Mouse (Mus musculus): Measurements from ENCODE around the gene Npas2. TPM values are rescaled to one million over a fixed set of nuclear protein-coding genes. Genes with fewer than 3 reads are reported as not detected.

Gene Npas2
- polyA plus RNA-seq, 1 experiment from 2014 or later, result 1.3 TPM

- Histone ChIP-seq H3K4me2 (ENCODE audit: low read length) (no peak overlapping the region), H3K27me3 (ENCODE audit: control insufficient read depth, insufficient read depth, low read length) (no peaks in the 10 kb centered on the region), H3K4me1 (ENCODE audit: control insufficient read depth in 2 of 2, insufficient read depth in 2 of 2, low read length in 2 of 2) (no peaks in the 10 kb centered on the region), H3K36me3 (ENCODE audit: control insufficient read depth, insufficient read depth, low read length) (no peaks in the 10 kb centered on the region), H3K9ac (ENCODE audit: low read length) (no peak overlapping the region), H3K27ac (replicated peaks in 1 of 2; ENCODE audit: control insufficient read depth in 1 of 2, insufficient read depth in 1 of 2, low read depth in 2 of 2, low read length in 2 of 2) (no peak overlapping the region), H3K9me3 (ENCODE audit: control insufficient read depth, low read length) (no peaks in the 10 kb centered on the region), H3K4me3 (ENCODE audit: control insufficient read depth in 1 of 2, insufficient read depth in 1 of 2, low read depth in 1 of 2, low read length in 2 of 2) (no peak overlapping the region)
- no peak; the same call in 1 of the 2 replicates for ATAC-seq (ENCODE audit: insufficient number of reproducible peaks, insufficient read depth, low FRiP score, low read depth)
- WGBS, result 42% methylated on average over 1 of the region's 1 CpGs
Observed at GRCm38 (mm10) chr1:39244726-39245125, 51.2 kb downstream of the Npas2 start.

DNA sequence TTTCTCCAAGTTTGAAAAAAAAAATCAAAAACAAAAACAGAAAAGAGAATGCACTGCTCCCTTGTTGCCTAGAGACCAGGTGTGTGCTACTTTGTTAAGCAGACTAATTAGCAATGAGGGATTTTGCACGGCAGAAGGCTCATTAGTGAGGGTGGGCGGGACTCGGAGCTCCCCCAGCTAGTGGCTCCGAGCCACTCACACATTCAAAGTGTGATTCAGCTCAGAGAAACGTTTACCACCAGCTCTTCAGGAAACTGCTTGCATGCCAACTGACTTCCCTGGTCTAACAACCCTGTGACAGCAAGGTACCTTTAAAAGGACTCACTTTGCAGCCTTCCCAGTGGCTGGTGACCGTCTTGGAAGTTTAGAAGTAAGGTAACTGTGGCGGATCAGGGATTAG, 58.1 kb downstream of the Npas2 start:
- H3K4me3 ChIP-seq (ENCODE audit: control insufficient read depth in 1 of 2, insufficient read depth in 1 of 2, low read depth in 1 of 2, low read length in 2 of 2), result no peak overlapping the region
- no peaks in the 10 kb centered on the region for H3K9me3 ChIP-seq (ENCODE audit: control insufficient read depth, low read length)
- no peaks in the 10 kb centered on the region for H3K4me1 ChIP-seq (ENCODE audit: control insufficient read depth in 2 of 2, insufficient read depth in 2 of 2, low read length in 2 of 2)
- H3K27ac ChIP-seq (replicated peaks in 1 of 2; ENCODE audit: control insufficient read depth in 1 of 2, insufficient read depth in 1 of 2, low read depth in 2 of 2, low read length in 2 of 2), result no peak overlapping the region
- no peaks in the 10 kb centered on the region for H3K36me3 ChIP-seq (ENCODE audit: control insufficient read depth, insufficient read depth, low read length)
- no peaks in the 10 kb centered on the region for H3K27me3 ChIP-seq (ENCODE audit: control insufficient read depth, insufficient read depth, low read length)
- H3K4me2 ChIP-seq (ENCODE audit: low read length), result no peak overlapping the region
- no peak for ATAC-seq (ENCODE audit: insufficient number of reproducible peaks, insufficient read depth, low FRiP score, low read depth)
- H3K9ac ChIP-seq (ENCODE audit: low read length), result no peak overlapping the region
- 49% methylated on average over 7 of the region's 7 CpGs for WGBS

DNA sequence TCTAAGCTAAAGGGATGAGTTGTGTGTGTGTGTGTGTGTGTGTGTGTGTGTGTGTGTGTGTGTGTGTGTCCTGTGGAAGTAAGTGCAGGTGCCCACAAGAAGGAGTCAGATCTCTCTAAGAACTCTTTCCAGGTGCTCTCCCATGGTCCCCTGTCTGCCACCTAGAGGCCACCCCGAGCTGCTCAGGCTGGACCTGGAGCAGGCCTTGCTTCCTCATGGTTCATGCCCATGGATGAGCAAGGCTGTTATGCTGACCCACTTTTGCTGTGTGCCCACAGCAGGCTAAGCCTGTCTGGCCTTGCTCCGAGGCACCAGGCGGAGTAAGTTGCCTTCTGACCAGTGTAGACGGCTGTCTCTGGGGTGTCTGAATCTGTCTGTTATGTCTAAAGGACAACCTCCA, 60.2 kb downstream of the Npas2 start:
- Histone ChIP-seq H3K9me3 (ENCODE audit: control insufficient read depth, low read length) (peaks cover 2% of the 10 kb centered on the region; the same call in 1 of the 2 replicates), H3K27me3 (ENCODE audit: control insufficient read depth, insufficient read depth, low read length) (no peaks in the 10 kb centered on the region), H3K4me3 (ENCODE audit: control insufficient read depth in 1 of 2, insufficient read depth in 1 of 2, low read depth in 1 of 2, low read length in 2 of 2) (no peak overlapping the region), H3K4me1 (ENCODE audit: control insufficient read depth in 2 of 2, insufficient read depth in 2 of 2, low read length in 2 of 2) (no peaks in the 10 kb centered on the region), H3K9ac (ENCODE audit: low read length) (no peak overlapping the region), H3K27ac (replicated peaks in 1 of 2; ENCODE audit: control insufficient read depth in 1 of 2, insufficient read depth in 1 of 2, low read depth in 2 of 2, low read length in 2 of 2) (no peak overlapping the region), H3K4me2 (ENCODE audit: low read length) (no peak overlapping the region), H3K36me3 (ENCODE audit: control insufficient read depth, insufficient read depth, low read length) (no peaks in the 10 kb centered on the region)
- no peak for ATAC-seq (ENCODE audit: insufficient number of reproducible peaks, insufficient read depth, low FRiP score, low read depth)
- 79% methylated on average over 4 of the region's 4 CpGs for WGBS

DNA sequence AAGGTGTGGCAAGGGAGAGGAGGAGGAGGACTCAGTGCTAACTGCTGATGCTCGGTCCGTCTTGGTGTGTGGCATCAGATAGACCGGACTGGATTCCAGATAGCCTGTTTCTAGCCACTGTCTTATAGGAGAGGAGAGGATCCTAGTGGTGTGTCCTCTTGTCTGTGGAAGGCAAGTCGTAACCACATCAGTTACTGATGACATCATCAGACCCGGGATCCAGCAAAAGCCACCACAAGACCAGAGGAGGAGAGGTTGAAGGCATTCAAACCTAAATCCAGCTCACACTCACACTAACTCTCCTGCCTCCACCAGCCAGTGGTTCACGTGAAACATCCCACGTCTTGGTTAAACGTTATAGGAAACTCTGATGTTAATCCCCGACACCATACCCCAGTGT, 62.5 kb downstream of the Npas2 start:
- ATAC-seq (ENCODE audit: insufficient number of reproducible peaks, insufficient read depth, low FRiP score, low read depth), result no peak
- Histone ChIP-seq H3K9me3 (ENCODE audit: control insufficient read depth, low read length) (peaks cover 4% of the 10 kb centered on the region; the same call in 1 of the 2 replicates), H3K27ac (replicated peaks in 1 of 2; ENCODE audit: control insufficient read depth in 1 of 2, insufficient read depth in 1 of 2, low read depth in 2 of 2, low read length in 2 of 2) (no peak overlapping the region), H3K4me2 (ENCODE audit: low read length) (no peak overlapping the region), H3K27me3 (ENCODE audit: control insufficient read depth, insufficient read depth, low read length) (no peaks in the 10 kb centered on the region), H3K4me3 (ENCODE audit: control insufficient read depth in 1 of 2, insufficient read depth in 1 of 2, low read depth in 1 of 2, low read length in 2 of 2) (no peak overlapping the region), H3K36me3 (ENCODE audit: control insufficient read depth, insufficient read depth, low read length) (no peaks in the 10 kb centered on the region), H3K9ac (ENCODE audit: low read length) (no peak overlapping the region), H3K4me1 (ENCODE audit: control insufficient read depth in 2 of 2, insufficient read depth in 2 of 2, low read length in 2 of 2) (no peaks in the 10 kb centered on the region)
- WGBS, result 84% methylated on average over 9 of the region's 9 CpGs

DNA sequence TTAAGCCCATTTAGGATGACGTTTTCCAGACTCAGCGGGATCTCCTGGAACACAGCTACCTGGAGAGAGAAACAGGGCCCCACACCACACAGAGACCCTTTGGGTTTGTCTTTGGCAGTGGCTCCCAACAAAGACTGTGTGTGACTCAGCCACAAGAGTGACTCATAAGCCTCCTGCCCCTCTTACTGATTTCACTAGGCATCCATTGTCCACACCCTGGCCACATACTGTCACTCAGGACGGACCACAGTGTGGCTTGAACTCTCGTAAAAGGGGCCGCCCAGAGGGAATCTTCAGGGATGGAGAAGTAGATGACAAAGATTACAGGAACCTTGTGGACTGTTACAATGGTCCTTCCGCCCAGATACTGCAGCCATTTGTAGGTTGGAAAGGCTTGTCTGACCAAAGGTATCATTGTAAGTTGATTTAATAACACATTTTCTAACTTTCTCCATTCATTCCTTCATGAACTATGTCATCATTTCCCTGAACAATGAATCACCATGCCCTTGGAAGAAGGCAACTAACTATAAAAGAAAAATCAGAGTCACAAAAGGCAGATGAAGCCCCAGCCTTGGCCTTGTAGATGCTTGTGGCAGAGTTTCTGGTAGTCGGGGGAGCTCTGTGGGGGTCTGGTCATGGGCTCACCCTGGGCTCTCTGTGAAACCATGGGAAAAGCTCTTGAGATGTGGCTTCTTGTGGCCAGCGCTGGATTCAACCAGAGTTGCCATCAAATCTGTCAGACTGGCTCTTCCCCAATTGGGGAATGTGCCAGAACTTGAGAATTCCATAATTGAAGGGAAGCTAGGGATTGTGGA, 63.2 kb downstream of the Npas2 start:
- no peaks in the 10 kb centered on the region for H3K4me1 ChIP-seq (ENCODE audit: control insufficient read depth in 2 of 2, insufficient read depth in 2 of 2, low read length in 2 of 2)
- no peak overlapping the region for H3K4me2 ChIP-seq (ENCODE audit: low read length)
- H3K9me3 ChIP-seq (ENCODE audit: control insufficient read depth, low read length), result peaks cover 4% of the 10 kb centered on the region; the same call in 1 of the 2 replicates
- H3K27me3 ChIP-seq (ENCODE audit: control insufficient read depth, insufficient read depth, low read length), result no peaks in the 10 kb centered on the region
- no peak overlapping the region for H3K4me3 ChIP-seq (ENCODE audit: control insufficient read depth in 1 of 2, insufficient read depth in 1 of 2, low read depth in 1 of 2, low read length in 2 of 2)
- ATAC-seq (ENCODE audit: insufficient number of reproducible peaks, insufficient read depth, low FRiP score, low read depth), result no peak
- no peak overlapping the region for H3K27ac ChIP-seq (replicated peaks in 1 of 2; ENCODE audit: control insufficient read depth in 1 of 2, insufficient read depth in 1 of 2, low read depth in 2 of 2, low read length in 2 of 2)
- WGBS, result 71% methylated on average over 8 of the region's 8 CpGs
- no peaks in the 10 kb centered on the region for H3K36me3 ChIP-seq (ENCODE audit: control insufficient read depth, insufficient read depth, low read length)
- H3K9ac ChIP-seq (ENCODE audit: low read length), result no peak overlapping the region

DNA sequence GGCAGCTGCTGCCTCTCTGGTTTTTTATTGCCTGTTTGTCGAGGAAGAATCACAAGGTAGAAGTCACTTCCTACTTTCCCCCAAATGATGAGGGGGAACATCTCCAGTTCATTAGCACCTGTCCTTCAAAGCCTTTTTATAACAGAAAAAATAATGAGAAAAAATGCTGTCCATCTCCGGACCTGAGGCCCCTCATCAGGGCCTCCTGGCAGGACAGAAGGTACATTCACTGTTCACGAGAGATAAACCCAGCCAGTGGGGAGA, 63.7 kb downstream of the Npas2 start:
- Histone ChIP-seq H3K27ac (replicated peaks in 1 of 2; ENCODE audit: control insufficient read depth in 1 of 2, insufficient read depth in 1 of 2, low read depth in 2 of 2, low read length in 2 of 2) (no peak overlapping the region), H3K9ac (ENCODE audit: low read length) (no peak overlapping the region), H3K4me3 (ENCODE audit: control insufficient read depth in 1 of 2, insufficient read depth in 1 of 2, low read depth in 1 of 2, low read length in 2 of 2) (no peak overlapping the region), H3K9me3 (ENCODE audit: control insufficient read depth, low read length) (peaks cover 4% of the 10 kb centered on the region; the same call in 1 of the 2 replicates), H3K27me3 (ENCODE audit: control insufficient read depth, insufficient read depth, low read length) (no peaks in the 10 kb centered on the region), H3K4me2 (ENCODE audit: low read length) (no peak overlapping the region), H3K4me1 (ENCODE audit: control insufficient read depth in 2 of 2, insufficient read depth in 2 of 2, low read length in 2 of 2) (no peaks in the 10 kb centered on the region), H3K36me3 (ENCODE audit: control insufficient read depth, insufficient read depth, low read length) (no peaks in the 10 kb centered on the region)
- 70% methylated on average over 3 of the region's 3 CpGs for WGBS
- ATAC-seq (ENCODE audit: insufficient number of reproducible peaks, insufficient read depth, low FRiP score, low read depth), result no peak

- WGBS, result 72% methylated on average over 3 of the region's 3 CpGs
- no peaks in the 10 kb centered on the region for H3K36me3 ChIP-seq (ENCODE audit: control insufficient read depth, insufficient read depth, low read length)
- no peaks in the 10 kb centered on the region for H3K27me3 ChIP-seq (ENCODE audit: control insufficient read depth, insufficient read depth, low read length)
- H3K9ac ChIP-seq (ENCODE audit: low read length), result no peak overlapping the region
- H3K4me3 ChIP-seq (ENCODE audit: control insufficient read depth in 1 of 2, insufficient read depth in 1 of 2, low read depth in 1 of 2, low read length in 2 of 2), result no peak overlapping the region
- ATAC-seq (ENCODE audit: insufficient number of reproducible peaks, insufficient read depth, low FRiP score, low read depth), result no peak
- peaks cover 4% of the 10 kb centered on the region; the same call in 1 of the 2 replicates for H3K9me3 ChIP-seq (ENCODE audit: control insufficient read depth, low read length)
- H3K4me1 ChIP-seq (ENCODE audit: control insufficient read depth in 2 of 2, insufficient read depth in 2 of 2, low read length in 2 of 2), result no peaks in the 10 kb centered on the region
- H3K27ac ChIP-seq (replicated peaks in 1 of 2; ENCODE audit: control insufficient read depth in 1 of 2, insufficient read depth in 1 of 2, low read depth in 2 of 2, low read length in 2 of 2), result no peak overlapping the region
- no peak overlapping the region for H3K4me2 ChIP-seq (ENCODE audit: low read length)
Observed at GRCm38 (mm10) chr1:39259668-39260067, 66.1 kb downstream of the Npas2 start.

Data from heart, embryonic 14.5 days (tissue).